ENCODE assay signal across 9 mouse cellular contexts in genomic region chr1:118983389-118983788, GRCm38 (mm10).
DNase-seq lines count a peak whose midpoint lies in the region; ATAC-seq and TF ChIP-seq lines count a peak whose summit lies in the region.
"Had no signal": no experiment of that assay in that cellular context is flagged by ENCODE, and none has a peak within 500 bp of the region (broad histone marks: within the 10 kb centered on the region; RNA-seq: fewer than 3 reads in every experiment).

No protein-coding gene starts in this region.

- no peaks in the 10 kb centered on the region; the same call in 1 of the 2 replicates for H3K27me3 ChIP-seq in heart, embryonic 10.5 days (ENCODE audit: insufficient read depth, poor library complexity, severe bottlenecking)
- H3K27me3 ChIP-seq in midbrain, embryonic 12.5 days: no peaks in the 10 kb centered on the region
- H3K27me3 ChIP-seq in midbrain, embryonic 16.5 days (ENCODE audit: control insufficient read depth, insufficient read depth, low read depth, low read length): no peaks in the 10 kb centered on the region
- no peaks in the 10 kb centered on the region for H3K27me3 ChIP-seq in intestine, postnatal 0 days (replicated peaks; ENCODE audit: control insufficient read depth, insufficient read depth, low read length)

- DNase-seq in heart, embryonic 10.5 days (ENCODE audit: low spot score): no peak
- DNase-seq in heart, postnatal 10 days: no peak
- peak; percentile 38 for DNase-seq in yolk sac, embryonic 10.5 days (ENCODE audit: low spot score)
- no peak for DNase-seq in thymus, postnatal 25 days
- DNase-seq in urinary bladder, postnatal 4 days (ENCODE audit: low spot score in 2 of 2): no peak
- DNase-seq: heart, postnatal 4 days had no signal

- no peak for ATAC-seq in midbrain, embryonic 12.5 days (ENCODE audit: low FRiP score, low read depth)
- ATAC-seq in midbrain, embryonic 16.5 days: no peak
- no peak for ATAC-seq in intestine, postnatal 0 days

- H3K4me2 ChIP-seq in midbrain, embryonic 12.5 days (replicated peaks): no peak overlapping the region
- no peak overlapping the region for H3K4me2 ChIP-seq in midbrain, embryonic 16.5 days (ENCODE audit: low read length)
- H3K4me2 ChIP-seq in intestine, postnatal 0 days (replicated peaks; ENCODE audit: low read depth): no peak overlapping the region

- no peaks in the 10 kb centered on the region for H3K36me3 ChIP-seq in heart, embryonic 10.5 days
- H3K36me3 ChIP-seq in midbrain, embryonic 12.5 days: no peaks in the 10 kb centered on the region
- H3K36me3 ChIP-seq in midbrain, embryonic 16.5 days (ENCODE audit: control insufficient read depth, insufficient read depth, low read length): no peaks in the 10 kb centered on the region
- no peaks in the 10 kb centered on the region for H3K36me3 ChIP-seq in intestine, postnatal 0 days (ENCODE audit: control insufficient read depth, insufficient read depth)

- H3K9me3 ChIP-seq in heart, embryonic 10.5 days: no peaks in the 10 kb centered on the region
- no peaks in the 10 kb centered on the region for H3K9me3 ChIP-seq in midbrain, embryonic 12.5 days
- no peaks in the 10 kb centered on the region for H3K9me3 ChIP-seq in midbrain, embryonic 16.5 days (replicated peaks; ENCODE audit: control insufficient read depth, low read length, poor library complexity, severe bottlenecking)
- no peaks in the 10 kb centered on the region for H3K9me3 ChIP-seq in intestine, postnatal 0 days (ENCODE audit: control insufficient read depth)

- intact Hi-C loops in heart, postnatal 10 days (cut with DNase I): no loop called here

- peaks cover 52% of the 10 kb centered on the region for H3K4me1 ChIP-seq in heart, embryonic 10.5 days
- H3K4me1 ChIP-seq in midbrain, embryonic 12.5 days: peaks cover 55% of the 10 kb centered on the region
- H3K4me1 ChIP-seq in midbrain, embryonic 16.5 days (ENCODE audit: control insufficient read depth, insufficient read depth, low read length): peaks cover 9% of the 10 kb centered on the region; the same call in 1 of the 2 replicates
- H3K4me1 ChIP-seq in intestine, postnatal 0 days (replicated peaks; ENCODE audit: control insufficient read depth, insufficient read depth, low read length): 0 out of 2 replicates have a peak, but pooled peaks cover 9% of the 10 kb centered on the region

- peak overlapping the region; percentile 73 for H3K27ac ChIP-seq in heart, embryonic 10.5 days
- peak overlapping the region; percentile 78 for H3K27ac ChIP-seq in midbrain, embryonic 12.5 days (replicated peaks)
- H3K27ac ChIP-seq in midbrain, embryonic 16.5 days (ENCODE audit: low read length): no peak overlapping the region
- peak overlapping the region; percentile 60; the same call in 1 of the 2 replicates for H3K27ac ChIP-seq in intestine, postnatal 0 days (ENCODE audit: low read depth, low read length)

- WGBS in heart, embryonic 10.5 days: 26% methylated on average over 2 of the region's 2 CpGs
- 42% methylated on average over 2 of the region's 2 CpGs for WGBS in midbrain, embryonic 12.5 days
- WGBS in midbrain, embryonic 16.5 days: 53% methylated on average over 2 of the region's 2 CpGs
- 40% methylated on average over 2 of the region's 2 CpGs for WGBS in intestine, postnatal 0 days

- H3K9ac ChIP-seq in midbrain, embryonic 12.5 days (replicated peaks): no peak overlapping the region
- H3K9ac ChIP-seq in midbrain, embryonic 16.5 days (ENCODE audit: low read depth, low read length): no peak overlapping the region
- no peak overlapping the region for H3K9ac ChIP-seq in intestine, postnatal 0 days (ENCODE audit: low read depth, low read length)

- TF ChIP-seq CTCF in intestine, postnatal 0 days (IDR thresholded peaks at IDR 0.05; ENCODE audit: low read depth): no peak

- H3K4me3 ChIP-seq in heart, embryonic 10.5 days: no peak overlapping the region
- no peak overlapping the region for H3K4me3 ChIP-seq in midbrain, embryonic 12.5 days
- no peak overlapping the region for H3K4me3 ChIP-seq in midbrain, embryonic 16.5 days (ENCODE audit: low read depth, low read length)
- H3K4me3 ChIP-seq in intestine, postnatal 0 days (ENCODE audit: low read depth, low read length): no peak overlapping the region
